Mouse (Mus musculus): Measurements from ENCODE around the gene Rbm24.

The Rbm24 gene

DNA sequence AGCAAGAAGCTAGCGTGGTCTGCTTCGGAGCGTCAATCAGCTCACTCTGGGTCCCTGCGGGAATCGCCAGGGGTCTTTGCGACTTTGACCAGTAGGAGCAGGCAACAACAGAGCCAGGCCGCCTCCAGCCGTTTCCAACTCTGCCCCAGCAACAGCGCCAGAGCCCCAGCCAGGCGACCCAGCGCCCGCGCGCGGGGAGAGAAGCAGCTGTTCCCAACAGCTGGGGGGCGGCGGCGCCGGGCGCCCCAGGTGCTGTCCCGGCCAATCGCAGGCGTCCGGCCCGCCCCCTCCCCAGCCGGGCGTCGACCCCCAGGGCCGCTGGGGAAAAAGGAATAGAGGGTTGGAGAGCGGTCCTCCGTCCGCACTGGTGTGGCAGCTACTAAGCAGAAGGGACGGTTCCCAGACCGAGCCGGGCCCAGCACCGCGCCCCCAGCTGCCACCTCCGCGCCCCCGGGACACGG lies at the start of gene Rbm24:
TSS of gene Rbm24 (plus strand) at position 294 of the 461 bp plus-strand sequence.
- DNase-seq (ENCODE audit: extremely low spot score, low read depth, low spot score): no peak

DNA sequence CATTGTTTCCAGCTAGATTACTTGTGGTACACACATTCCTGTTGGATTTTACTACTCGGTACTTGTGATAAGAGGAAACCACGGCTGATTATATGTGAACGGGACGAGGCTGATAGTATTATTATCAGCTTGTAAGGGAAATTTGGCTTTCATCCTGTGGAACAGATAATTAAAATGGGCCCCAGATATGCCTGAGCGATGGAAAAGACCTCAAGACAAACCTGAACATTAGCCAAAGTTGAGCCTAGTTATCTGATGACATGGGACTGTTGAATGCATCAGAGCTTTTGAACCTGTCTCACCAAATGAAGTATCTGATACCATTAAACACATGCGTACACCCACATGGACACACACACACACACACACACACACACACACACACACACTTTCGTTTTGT lies 45.4 kb upstream of the Rbm24 start:
- DNase-seq (ENCODE audit: extremely low spot score, low read depth, low spot score): no peak

DNA sequence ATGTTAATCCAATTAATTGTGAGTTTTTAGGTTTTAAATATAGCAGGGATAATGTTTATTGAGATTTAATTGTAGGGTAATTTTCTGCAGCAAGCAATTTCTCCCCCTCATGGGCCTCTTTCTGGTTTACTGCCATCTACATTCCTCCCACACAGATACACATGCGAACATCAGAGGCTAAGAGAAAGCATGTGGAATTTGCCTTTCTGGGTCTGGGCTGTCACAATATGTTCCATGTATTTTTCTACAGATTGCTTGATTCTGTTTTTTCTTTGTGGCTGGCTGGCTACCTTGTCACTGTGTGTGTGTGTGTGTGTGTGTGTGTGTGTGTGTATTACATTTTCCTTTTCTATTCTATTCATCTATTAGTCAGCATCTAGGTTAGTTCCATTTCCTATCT lies 42.9 kb upstream of the Rbm24 start:
- no peak for DNase-seq (ENCODE audit: extremely low spot score, low read depth, low spot score)

DNA sequence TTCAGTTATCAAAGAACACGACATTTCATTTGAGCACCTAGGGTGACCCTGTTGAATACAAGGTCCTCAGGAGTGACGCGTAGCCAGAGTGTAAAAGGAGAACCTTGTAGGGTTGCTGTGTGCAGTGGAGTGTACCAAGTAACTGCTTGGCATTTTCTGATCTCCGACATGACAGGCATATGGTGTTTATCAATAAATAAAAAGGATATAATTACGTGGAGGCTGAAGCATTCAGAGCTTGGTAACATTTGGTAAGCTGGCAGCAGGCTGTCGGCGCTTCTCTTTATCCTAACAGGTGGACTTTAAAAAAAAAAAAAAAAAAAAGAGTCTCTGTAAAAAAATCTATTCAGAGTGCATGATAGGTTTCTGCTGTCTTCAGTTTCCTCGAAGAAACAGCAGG lies 30.8 kb upstream of the Rbm24 start:
- no peak for DNase-seq (ENCODE audit: extremely low spot score, low read depth, low spot score)

DNA sequence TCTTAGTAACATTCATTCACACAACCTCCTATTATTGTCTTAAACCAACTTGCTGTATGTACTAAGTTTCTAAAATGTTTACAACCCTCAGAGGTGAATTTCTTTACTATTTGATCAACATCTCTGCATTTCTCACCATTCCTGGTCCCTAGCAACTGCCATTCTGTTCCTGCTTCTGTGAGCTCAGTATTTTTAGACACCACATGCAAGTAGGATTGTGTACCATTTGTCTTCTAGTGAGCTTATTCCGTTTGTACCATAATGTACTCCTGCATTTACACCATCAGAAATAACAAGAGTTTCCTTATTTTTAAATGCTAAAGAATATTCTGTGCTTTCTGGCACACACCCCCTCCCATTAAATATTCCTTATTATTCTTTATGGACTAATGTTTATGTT lies 26.6 kb upstream of the Rbm24 start:
- DNase-seq (ENCODE audit: extremely low spot score, low read depth, low spot score): no peak

DNA sequence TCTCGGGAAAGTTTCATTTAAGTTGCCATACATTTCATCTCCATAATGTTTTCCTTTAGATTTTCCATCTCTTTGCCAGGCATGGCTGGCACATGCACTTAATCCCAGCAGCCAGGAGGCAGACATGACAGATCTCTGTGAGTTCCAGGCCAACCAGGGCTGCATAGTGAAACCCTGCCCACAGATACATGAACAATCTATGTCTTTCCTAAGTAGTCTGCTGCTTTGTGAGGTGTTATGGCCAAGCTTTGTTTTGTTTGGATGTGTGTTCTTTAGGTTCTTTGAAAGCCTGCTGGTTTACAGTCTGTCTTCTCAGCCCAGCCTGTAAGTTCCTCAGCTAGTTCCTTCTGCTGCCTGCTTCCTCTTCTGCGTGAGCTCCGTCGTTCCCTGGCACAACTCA lies 25.3 kb upstream of the Rbm24 start:
- DNase-seq (ENCODE audit: extremely low spot score, low read depth, low spot score): no peak

DNA sequence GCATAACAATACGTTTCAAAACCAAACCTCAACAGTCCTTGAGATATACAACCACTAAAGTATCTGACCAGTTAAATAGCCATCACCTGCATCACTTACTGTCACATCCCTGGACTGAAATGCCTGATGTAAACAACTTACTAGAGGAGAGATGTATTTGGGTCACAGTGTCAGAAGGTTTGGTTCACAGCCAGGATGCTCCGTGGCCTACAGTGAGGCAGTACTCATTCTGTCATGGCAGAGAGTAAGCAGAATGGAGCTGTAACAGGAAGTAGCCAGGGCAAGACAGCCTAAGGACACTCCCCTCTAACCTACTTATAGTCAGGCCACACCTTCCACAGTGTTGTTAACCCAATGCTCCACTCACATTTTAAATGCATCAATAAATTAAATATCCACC lies 24.3 kb upstream of the Rbm24 start:
- no peak for DNase-seq (ENCODE audit: extremely low spot score, low read depth, low spot score)

DNA sequence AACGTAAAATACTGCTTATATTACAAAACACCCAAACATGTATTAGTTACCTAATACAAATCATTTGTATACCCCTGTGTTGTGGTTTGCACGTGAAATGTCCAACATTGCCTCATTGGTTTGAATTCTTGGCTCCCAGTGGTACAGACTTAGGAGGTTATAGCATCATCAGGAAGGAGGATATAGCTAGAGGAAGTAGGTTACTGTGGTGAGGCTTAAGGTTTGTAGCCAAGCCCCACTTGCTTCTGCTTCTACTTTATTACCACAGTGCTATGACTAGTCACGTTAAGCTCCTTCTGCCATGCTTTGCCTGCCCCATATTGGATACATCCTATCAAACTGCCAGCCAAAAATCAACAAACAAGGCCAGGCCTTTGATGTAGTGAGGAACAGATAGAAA lies 21.0 kb upstream of the Rbm24 start:
- no peak for DNase-seq (ENCODE audit: extremely low spot score, low read depth, low spot score)

DNA sequence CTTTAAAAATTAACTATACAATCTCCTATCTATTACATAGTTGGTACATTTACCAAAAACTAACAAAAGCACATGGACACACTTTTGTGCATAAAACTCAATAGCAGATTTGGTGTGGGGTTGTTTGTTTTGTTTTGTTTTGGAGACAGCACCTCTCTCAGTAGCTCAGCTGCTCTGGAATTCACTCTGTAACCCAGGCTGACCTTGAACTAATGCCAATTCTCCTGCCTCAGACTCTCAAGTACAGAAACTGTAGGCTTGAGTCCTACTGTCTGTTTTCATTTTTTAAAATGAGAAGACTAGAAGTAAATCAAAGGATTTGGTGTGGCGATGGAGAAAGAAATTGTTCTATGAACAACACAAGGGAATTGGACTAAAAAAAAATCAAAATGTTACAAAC lies 11.1 kb upstream of the Rbm24 start:
- DNase-seq (ENCODE audit: extremely low spot score, low read depth, low spot score): no peak

DNA sequence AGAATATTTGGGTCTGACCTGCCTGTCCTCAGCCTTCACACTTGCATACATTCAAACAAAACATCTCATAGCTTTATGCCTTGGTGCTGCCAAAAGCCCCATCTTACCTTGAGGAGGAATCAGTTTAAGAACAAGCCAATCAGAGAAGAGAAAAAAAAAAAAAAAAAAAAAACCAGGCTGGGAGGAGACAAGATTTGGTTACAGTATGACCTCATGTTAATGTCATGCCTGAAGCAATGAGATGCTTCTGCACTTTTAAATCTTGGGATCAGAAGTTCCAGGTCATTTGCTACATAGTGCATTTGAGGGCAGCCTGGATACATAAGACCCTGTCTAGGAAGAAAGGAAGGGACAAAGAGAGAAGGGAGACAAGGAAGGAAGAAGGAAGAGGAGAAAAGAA lies 6.0 kb upstream of the Rbm24 start:
- no peak for DNase-seq (ENCODE audit: extremely low spot score, low read depth, low spot score)

DNA sequence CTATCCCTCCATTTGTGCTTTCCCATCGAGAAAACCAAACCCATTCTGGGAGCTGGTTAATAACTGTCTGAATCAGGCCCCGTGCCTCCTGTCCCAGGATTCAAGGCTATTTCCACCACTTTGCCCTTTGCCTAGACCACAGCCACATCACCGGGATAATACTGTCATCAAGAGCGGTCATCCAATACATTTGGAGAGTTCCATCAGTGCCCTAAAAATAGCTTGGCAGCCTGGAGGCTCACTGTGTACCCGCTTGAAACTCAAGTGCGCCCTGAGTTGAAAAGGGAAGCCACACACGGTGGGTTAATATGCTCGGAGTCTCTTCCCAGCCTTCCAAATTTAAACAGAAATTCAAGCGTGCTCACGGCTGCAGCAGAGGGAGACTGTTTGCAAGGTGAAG lies 4.6 kb upstream of the Rbm24 start:
- DNase-seq (ENCODE audit: extremely low spot score, low read depth, low spot score): no peak

DNA sequence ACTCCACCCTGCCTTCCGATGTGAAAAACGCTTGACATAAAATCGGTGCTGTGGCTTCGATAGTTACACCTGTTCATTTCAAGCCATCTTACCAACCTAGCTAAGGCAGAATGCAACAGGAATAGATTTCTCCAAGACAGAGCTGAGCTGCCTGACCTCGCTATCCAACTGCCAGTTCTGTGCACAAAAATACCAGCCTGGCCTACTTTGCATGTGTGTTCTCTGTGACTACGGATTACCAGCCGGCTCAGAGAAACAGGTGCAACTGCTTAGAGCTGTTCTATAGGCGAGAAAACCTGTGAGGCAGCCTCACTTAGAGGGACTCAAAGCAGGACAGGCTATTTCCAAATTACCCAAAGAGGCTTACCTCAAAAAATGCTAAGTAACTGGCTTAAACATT lies 4.2 kb upstream of the Rbm24 start:
- no peak for DNase-seq (ENCODE audit: extremely low spot score, low read depth, low spot score)

DNA sequence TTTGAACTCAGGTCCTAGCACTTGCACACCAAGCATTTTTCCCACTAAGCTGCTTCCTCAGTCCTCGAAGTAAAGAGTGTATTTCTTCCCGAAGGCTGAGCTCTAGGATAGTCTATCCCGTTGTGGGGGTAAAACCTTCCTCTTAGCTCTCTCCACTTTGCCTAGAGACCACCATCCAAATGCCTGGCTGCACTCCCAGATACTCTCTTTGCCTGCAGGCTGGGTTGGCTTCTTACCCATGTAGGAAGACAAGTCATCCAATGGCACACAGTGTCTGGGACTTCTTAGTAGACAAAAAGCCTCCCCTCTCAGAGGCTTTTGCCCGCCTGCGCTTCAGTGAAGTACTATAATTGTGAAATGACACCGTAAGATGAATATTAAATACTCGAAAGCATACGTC lies 2.2 kb upstream of the Rbm24 start:
- no peak for DNase-seq (ENCODE audit: extremely low spot score, low read depth, low spot score)

DNA sequence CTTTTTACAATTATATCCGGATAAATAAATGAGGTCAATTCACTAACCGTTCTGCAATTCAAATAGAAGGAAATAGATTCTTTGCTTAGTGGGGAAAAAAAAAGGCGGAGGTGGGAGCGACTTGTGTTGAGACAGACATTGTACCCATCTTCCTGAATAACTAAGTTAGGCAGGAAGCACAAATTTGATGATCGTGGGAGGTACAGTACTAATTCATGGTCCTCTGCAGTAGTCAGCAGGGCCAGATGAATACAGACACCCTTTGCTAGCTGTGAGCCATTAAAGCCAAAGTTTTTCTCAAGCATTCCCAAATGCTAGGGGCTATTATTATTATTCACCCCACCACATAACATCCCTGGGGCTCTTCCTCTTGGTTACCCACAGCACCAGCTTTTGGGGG lies 640 bp upstream of the Rbm24 start:
- DNase-seq (ENCODE audit: extremely low spot score, low read depth, low spot score): no peak

DNA sequence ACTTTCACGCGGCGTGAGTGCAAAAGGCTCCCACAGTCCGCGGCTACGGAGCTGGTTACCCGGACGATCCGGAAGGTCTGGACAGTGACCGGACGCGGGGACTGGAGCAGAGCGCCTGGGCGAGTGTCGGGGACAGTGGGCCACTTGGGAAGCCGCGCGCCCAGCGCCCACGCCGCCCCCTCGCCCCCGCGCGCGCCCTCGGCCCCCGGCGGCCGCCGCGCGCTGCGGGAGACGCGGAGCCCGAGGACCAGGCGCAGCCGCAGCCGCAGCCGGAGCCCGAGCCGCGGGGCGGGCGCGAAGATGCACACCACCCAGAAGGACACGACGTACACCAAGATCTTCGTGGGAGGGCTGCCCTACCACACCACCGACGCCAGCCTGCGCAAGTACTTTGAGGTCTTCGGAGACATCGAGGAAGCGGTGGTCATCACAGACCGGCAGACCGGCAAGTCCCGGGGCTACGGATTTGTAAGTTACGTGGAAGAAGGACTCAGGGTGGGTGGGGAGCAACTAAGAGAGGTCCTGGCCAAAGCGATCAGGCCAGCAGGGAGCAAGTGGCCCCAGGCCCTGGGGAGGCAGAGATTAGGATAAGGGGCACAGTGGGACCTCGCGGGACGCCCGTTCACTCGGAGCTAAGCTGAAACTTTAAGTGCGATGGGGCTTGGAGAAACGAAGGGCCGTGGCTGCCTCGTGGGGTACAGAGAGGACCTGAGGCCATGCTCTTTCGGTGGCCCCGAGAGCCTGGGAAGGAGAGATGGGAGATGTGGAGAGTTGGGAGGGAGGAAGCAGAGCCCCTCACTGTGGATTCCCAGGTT lies 704 bp downstream of the Rbm24 start:
- DNase-seq (ENCODE audit: extremely low spot score, low read depth, low spot score): no peak

DNA sequence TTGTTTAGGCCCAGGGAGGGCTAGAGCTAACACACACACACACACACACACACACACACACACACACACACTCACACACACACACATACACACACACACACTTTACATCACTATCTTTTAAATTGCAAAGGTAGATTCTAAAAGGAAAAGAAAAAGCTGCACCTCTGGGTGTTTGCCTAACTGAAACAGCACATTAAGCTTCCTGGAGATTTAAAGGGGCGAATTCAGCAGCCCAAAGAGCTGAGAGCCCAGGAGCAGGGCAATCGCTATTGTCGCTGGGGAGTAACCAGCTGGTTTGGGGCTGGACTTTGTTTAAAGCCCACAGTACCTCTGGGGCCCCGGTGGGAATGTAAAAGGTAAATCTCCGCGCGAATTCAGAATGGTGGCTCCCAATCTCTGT lies 1.4 kb downstream of the Rbm24 start:
- no peak for DNase-seq (ENCODE audit: extremely low spot score, low read depth, low spot score)

DNA sequence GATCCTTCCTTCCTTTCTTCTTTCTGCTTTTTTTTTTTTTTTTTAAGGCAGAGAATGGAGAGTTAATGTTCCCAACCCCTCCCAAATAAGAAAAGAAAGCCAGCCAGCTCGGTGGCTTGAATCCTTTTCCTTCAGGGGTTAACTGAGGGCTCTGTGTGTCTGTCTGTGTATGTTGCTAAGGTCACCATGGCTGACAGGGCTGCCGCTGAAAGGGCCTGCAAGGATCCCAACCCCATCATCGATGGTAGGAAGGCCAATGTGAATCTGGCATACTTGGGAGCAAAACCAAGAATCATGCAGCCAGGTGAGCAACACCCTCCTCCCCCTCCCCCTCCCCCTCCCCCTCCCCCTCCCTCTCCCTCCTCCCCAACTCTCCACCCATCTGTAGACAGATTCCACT lies 1.9 kb downstream of the Rbm24 start:
- DNase-seq (ENCODE audit: extremely low spot score, low read depth, low spot score): no peak

DNA sequence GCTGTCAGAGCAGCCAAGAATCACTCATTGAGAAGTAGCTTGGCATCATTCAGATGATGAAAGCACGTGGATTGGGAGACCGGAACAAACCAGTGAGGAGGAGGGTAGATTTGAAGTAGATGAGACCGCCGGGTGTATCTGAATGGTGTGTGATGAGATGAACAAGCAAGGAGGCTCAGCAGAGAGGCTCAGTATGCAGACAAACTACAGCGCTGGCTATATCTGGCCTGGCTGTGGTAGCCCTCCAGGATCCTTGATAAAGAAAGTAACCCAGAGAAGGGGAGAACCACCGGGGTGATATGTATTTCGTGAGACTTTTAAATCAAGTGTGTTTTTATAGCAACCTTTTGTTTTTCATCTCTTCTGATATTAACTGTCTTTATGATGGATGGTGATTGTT lies 5.6 kb downstream of the Rbm24 start:
- DNase-seq (ENCODE audit: extremely low spot score, low read depth, low spot score): no peak

DNA sequence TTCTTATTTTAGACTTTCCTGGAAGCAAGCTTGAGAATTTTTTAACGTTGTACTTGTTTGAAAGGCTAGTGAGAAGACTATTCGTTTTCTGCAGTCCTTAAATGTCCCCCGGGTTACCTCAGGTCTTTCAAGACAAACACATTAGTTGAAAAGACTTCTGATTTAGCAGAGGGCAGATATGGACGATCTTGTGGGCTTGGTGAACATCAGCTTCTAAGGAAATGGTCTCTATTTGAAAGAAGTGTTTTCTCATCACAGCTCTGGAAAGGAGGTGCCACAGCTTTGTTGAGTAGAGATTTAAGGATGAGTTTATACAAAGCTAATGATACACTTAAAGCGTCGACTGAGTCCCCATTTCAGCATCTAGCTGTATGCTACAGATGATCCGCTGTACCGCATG lies 6.1 kb downstream of the Rbm24 start:
- no peak for DNase-seq (ENCODE audit: extremely low spot score, low read depth, low spot score)

DNA sequence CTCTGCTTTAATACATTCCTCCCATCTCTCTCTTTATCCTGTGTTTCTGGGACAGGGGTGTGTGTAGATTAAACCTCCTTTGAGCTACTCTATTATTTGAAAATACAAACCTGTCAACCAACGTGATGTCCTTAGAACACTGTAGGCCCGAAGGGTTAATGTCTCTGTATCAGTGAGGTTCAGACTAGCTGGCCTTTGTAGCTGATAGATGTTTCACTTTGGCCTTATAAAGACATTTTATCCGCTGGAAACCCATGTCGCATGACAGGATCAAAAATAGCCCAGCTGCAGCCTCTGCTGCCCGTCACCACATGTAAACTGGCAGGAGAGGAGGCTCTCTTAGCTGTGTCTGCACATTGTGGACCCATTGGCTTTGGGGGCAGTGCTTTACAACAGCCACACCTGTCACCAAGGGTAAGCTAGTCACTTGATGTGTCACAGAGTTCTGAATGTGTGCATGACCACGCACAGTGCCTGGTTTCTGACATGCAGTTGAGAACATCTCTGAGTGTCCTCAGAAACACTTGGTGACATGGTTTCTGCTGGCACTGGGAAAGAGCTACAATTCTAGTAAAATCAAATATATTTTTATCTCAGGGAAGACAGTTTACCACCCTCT lies 8.5 kb downstream of the Rbm24 start:
- DNase-seq (ENCODE audit: extremely low spot score, low read depth, low spot score): no peak

DNA sequence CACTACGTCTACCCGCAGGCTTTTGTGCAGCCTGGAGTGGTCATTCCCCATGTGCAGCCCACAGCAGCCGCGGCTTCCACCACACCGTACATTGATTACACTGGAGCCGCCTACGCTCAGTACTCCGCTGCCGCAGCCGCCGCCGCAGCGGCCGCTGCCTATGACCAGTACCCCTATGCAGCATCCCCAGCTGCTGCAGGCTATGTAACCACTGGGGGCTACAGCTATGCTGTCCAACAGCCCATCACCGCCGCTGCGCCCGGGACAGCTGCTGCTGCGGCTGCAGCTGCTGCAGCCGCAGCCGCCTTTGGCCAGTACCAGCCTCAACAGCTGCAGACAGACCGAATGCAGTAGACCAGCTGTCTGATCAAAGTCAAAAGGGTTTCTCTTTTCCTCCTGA lies 10.7 kb downstream of the Rbm24 start:
- no peak for DNase-seq (ENCODE audit: extremely low spot score, low read depth, low spot score)

DNA sequence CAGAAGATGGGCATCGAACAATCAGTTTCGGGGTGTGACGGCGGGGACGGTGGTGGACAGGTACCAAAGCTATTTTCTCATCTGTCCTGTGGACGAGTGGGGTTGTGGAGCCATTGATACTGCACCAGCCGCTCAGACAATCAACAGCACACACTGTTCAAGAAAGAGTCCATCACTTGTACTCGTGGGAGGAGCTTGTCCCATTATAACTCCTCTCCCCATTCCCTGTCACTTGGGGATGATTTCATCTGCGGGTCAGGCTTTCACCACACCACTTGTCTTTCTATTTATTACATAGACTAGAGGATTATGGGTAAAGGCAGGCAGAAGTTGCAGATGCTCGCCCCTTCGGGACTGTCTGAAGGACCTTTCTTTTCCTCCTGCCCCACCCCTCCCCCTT lies 11.6 kb downstream of the Rbm24 start:
- no peak for DNase-seq (ENCODE audit: extremely low spot score, low read depth, low spot score)
